Mouse (Mus musculus) intestine, embryonic 14.5 days (tissue): ENCODE data around the gene Matk. TPM values are rescaled to one million over a fixed set of nuclear protein-coding genes. Genes with fewer than 3 reads are reported as not detected.

Source experiments
- ATAC-seq: fragments of 200-750 bp; cut with Nextera tagmentation; replicated peaks from 2 replicates; pipeline ENCODE4 v1.8.0; 2017; ENCODE audit warnings: low read depth, moderate number of reproducible peaks, moderate TSS enrichment, moderate library complexity; ENCODE audit not compliant: low FRiP score, low TSS enrichment
- DNase-seq: peaks from one replicate; pipeline ENCODE4 v3.0.0-alpha.2; 2018; ENCODE audit warnings: low spot score
- H3K27ac ChIP-seq: fragments of 300-500 bp; sonication (generic); 2 replicates; pipeline ENCODE4 v1.5.1; 2014; ENCODE audit warnings: low read depth, mild to moderate bottlenecking, control low read depth
- H3K27me3 ChIP-seq: fragments of 300-500 bp; sonication (generic); replicated peaks from 2 replicates; pipeline ENCODE4 v1.6.1; 2014; ENCODE audit warnings: low read length, control low read depth; ENCODE audit not compliant: control insufficient read depth, insufficient read depth
- H3K36me3 ChIP-seq: fragments of 300-500 bp; sonication (generic); 2 replicates; pipeline ENCODE4 v1.6.1; 2014; ENCODE audit warnings: low read length, control low read depth; ENCODE audit not compliant: control insufficient read depth, insufficient read depth
- H3K4me1 ChIP-seq: fragments of 300-500 bp; sonication (generic); replicated peaks from 2 replicates; pipeline ENCODE4 v1.6.1; 2014; ENCODE audit warnings: low read length, control low read depth, mixed read lengths; ENCODE audit not compliant: control insufficient read depth, insufficient read depth
- H3K4me2 ChIP-seq: fragments of 300-500 bp; sonication (generic); 2 replicates; pipeline ENCODE4 v1.6.1; 2014; ENCODE audit warnings: low read length
- H3K4me3 ChIP-seq: fragments of 300-500 bp; sonication (generic); 2 replicates; pipeline ENCODE4 v1.5.1; 2014; ENCODE audit warnings: low read depth, low read length, control low read depth, mixed read lengths
- H3K9ac ChIP-seq: fragments of 300-500 bp; sonication (generic); 2 replicates; pipeline ENCODE4 v1.6.1; 2014; ENCODE audit warnings: mild to moderate bottlenecking, low read length
- H3K9me3 ChIP-seq: fragments of 300-500 bp; sonication (generic); 2 replicates; pipeline ENCODE4 v1.6.1; 2016; ENCODE audit warnings: low read length, control low read depth; ENCODE audit not compliant: control insufficient read depth
- WGBS: fragments of 180-500 bp; shearing (Covaris S2); extraction: QIAGEN DNeasy Blood & Tissue Kit; methylation state at CpG from one replicate; pipeline ENCODE4 v1.1.7; 2014; 5-methylcytosine and 5-hydroxymethylcytosine counted together
- polyA plus RNA-seq: library from polyadenylated mRNA; unstranded; fragments of >200 nt; fragmentation: Nextera tagmentation; extraction: Ambion mirVana; gene quantifications from 2 replicates; pipeline ENCODE4 v1.2.1, GENCODE M21; 2014

Gene Matk
- polyA plus RNA-seq, 1 experiment from 2014 or later: 2.5 TPM

- no peak overlapping the region for H3K4me3 ChIP-seq
- ATAC-seq: no peak
- no peak overlapping the region for H3K4me2 ChIP-seq
- H3K36me3 ChIP-seq: no peaks in the 10 kb centered on the region; the same call in 1 of the 2 replicates
- H3K27ac ChIP-seq: no peak overlapping the region
- H3K9ac ChIP-seq: no peak overlapping the region
- 84% methylated on average over 12 of the region's 12 CpGs for WGBS
- H3K4me1 ChIP-seq: peaks cover 9% of the 10 kb centered on the region
- no peaks in the 10 kb centered on the region for H3K9me3 ChIP-seq
- DNase-seq: no peak
- H3K27me3 ChIP-seq: peaks cover 24% of the 10 kb centered on the region
Measured at GRCm38 (mm10) chr10:81236471-81237268, 16.1 kb upstream of the Matk start.

GRCm38 (mm10) chr10:81238618-81239017 is 14.1 kb upstream of the Matk start:
- Histone ChIP-seq H3K9me3 (no peaks in the 10 kb centered on the region), H3K4me1 (peaks cover 4% of the 10 kb centered on the region), H3K4me2 (no peak overlapping the region), H3K9ac (no peak overlapping the region), H3K4me3 (no peak overlapping the region), H3K27me3 (peaks cover 24% of the 10 kb centered on the region), H3K36me3 (no peaks in the 10 kb centered on the region; the same call in 1 of the 2 replicates), H3K27ac (no peak overlapping the region)
- ATAC-seq: no peak
- WGBS: 52% methylated on average over 2 of the region's 2 CpGs
- DNase-seq: no peak

- no peak overlapping the region for H3K9ac ChIP-seq
- no peak overlapping the region for H3K4me3 ChIP-seq
- WGBS: 26% methylated on average over 13 of the region's 13 CpGs
- no peaks in the 10 kb centered on the region; the same call in 1 of the 2 replicates for H3K36me3 ChIP-seq
- H3K27me3 ChIP-seq: peaks cover 24% of the 10 kb centered on the region
- H3K4me2 ChIP-seq: no peak overlapping the region
- H3K27ac ChIP-seq: no peak overlapping the region
- peak; percentile 84 for DNase-seq
- ATAC-seq: no peak
- H3K4me1 ChIP-seq: no peaks in the 10 kb centered on the region; the same call in 1 of the 2 replicates
- no peaks in the 10 kb centered on the region for H3K9me3 ChIP-seq
Measured at GRCm38 (mm10) chr10:81240876-81241275, 11.9 kb upstream of the Matk start.

- Histone ChIP-seq H3K36me3 (no peaks in the 10 kb centered on the region; the same call in 1 of the 2 replicates), H3K4me1 (no peaks in the 10 kb centered on the region; the same call in 1 of the 2 replicates), H3K27ac (no peak overlapping the region), H3K9ac (no peak overlapping the region), H3K9me3 (no peaks in the 10 kb centered on the region), H3K4me2 (no peak overlapping the region), H3K27me3 (peaks cover 24% of the 10 kb centered on the region), H3K4me3 (no peak overlapping the region)
- WGBS: 89% methylated on average over 16 of the region's 16 CpGs
- DNase-seq: no peak
- ATAC-seq: no peak
Measured at GRCm38 (mm10) chr10:81242021-81242420, 10.7 kb upstream of the Matk start.

- Histone ChIP-seq H3K9ac (no peak overlapping the region), H3K27ac (no peak overlapping the region), H3K4me3 (no peak overlapping the region), H3K27me3 (peaks cover 21% of the 10 kb centered on the region), H3K9me3 (no peaks in the 10 kb centered on the region), H3K4me1 (no peaks in the 10 kb centered on the region; the same call in 1 of the 2 replicates), H3K36me3 (no peaks in the 10 kb centered on the region), H3K4me2 (no peak overlapping the region)
- WGBS: 74% methylated on average over 4 of the region's 4 CpGs
- DNase-seq: no peak
- 0 out of 2 replicates have a peak, but pooled peaks have one; percentile 4 for ATAC-seq
Measured at GRCm38 (mm10) chr10:81244146-81244545, 8.6 kb upstream of the Matk start.

- DNase-seq: peak; percentile 94
- Histone ChIP-seq H3K4me3 (no peak overlapping the region), H3K27ac (no peak overlapping the region), H3K27me3 (peaks cover 17% of the 10 kb centered on the region), H3K9ac (no peak overlapping the region), H3K4me1 (no peaks in the 10 kb centered on the region; the same call in 1 of the 2 replicates), H3K9me3 (no peaks in the 10 kb centered on the region), H3K4me2 (no peak overlapping the region), H3K36me3 (no peaks in the 10 kb centered on the region)
- ATAC-seq: peak; percentile 61
- 7% methylated on average over 17 of the region's 17 CpGs for WGBS
Measured at GRCm38 (mm10) chr10:81244595-81244994, 8.1 kb upstream of the Matk start.

- Histone ChIP-seq H3K4me1 (no peaks in the 10 kb centered on the region), H3K36me3 (no peaks in the 10 kb centered on the region), H3K9ac (no peak overlapping the region), H3K4me3 (no peak overlapping the region), H3K27me3 (peaks cover 11% of the 10 kb centered on the region), H3K27ac (no peak overlapping the region), H3K4me2 (no peak overlapping the region), H3K9me3 (no peaks in the 10 kb centered on the region)
- 88% methylated on average over 6 of the region's 6 CpGs for WGBS
- DNase-seq (no peak), ATAC-seq (no peak)
Measured at GRCm38 (mm10) chr10:81245166-81245565, 7.6 kb upstream of the Matk start.

GRCm38 (mm10) chr10:81247804-81248203 is 4.9 kb upstream of the Matk start:
- H3K27me3 ChIP-seq: peaks cover 16% of the 10 kb centered on the region
- 100% methylated on average over 2 of the region's 2 CpGs for WGBS
- DNase-seq (no peak), ATAC-seq (no peak)
- no peaks in the 10 kb centered on the region for H3K36me3 ChIP-seq
- H3K4me1 ChIP-seq: peaks cover under 1% of the 10 kb centered on the region; the same call in 1 of the 2 replicates
- H3K9ac ChIP-seq: no peak overlapping the region
- no peak overlapping the region for H3K27ac ChIP-seq
- H3K9me3 ChIP-seq: no peaks in the 10 kb centered on the region
- H3K4me2 ChIP-seq: no peak overlapping the region
- no peak overlapping the region for H3K4me3 ChIP-seq

- WGBS: 75% methylated on average over 8 of the region's 8 CpGs
- no peak overlapping the region for H3K27ac ChIP-seq
- H3K36me3 ChIP-seq: no peaks in the 10 kb centered on the region
- H3K4me3 ChIP-seq: no peak overlapping the region
- H3K9me3 ChIP-seq: no peaks in the 10 kb centered on the region
- ATAC-seq (no peak), DNase-seq (no peak)
- H3K4me2 ChIP-seq: no peak overlapping the region
- peaks cover 4% of the 10 kb centered on the region for H3K4me1 ChIP-seq
- no peak overlapping the region for H3K9ac ChIP-seq
- peaks cover 33% of the 10 kb centered on the region for H3K27me3 ChIP-seq
Measured at GRCm38 (mm10) chr10:81249442-81249841, 3.3 kb upstream of the Matk start.
